Mouse (Mus musculus) E14TG2a.4 (cell line): ENCODE measurements at regions not wholly inside any gene's neighbourhood (a gene's known extent, or its start where the extent isn't known, plus 50 kb on each side); places are given as distances from the start of the nearest gene placed in this dataset.

Source experiments
- CTCF ChIP-seq: conservative IDR thresholded peaks from 2 replicates; pipeline ENCODE4 v1.5.1; 2014; ENCODE audit warnings: low read length
- NANOG ChIP-seq: IDR thresholded peaks from 2 replicates; pipeline ENCODE4 v1.6.1; 2014; ENCODE audit warnings: borderline replicate concordance, low read length, mixed read lengths
- POU5F1 ChIP-seq: IDR thresholded peaks from 2 replicates; pipeline ENCODE4 v1.6.1; 2014; ENCODE audit warnings: low read length, borderline replicate concordance

DNA sequence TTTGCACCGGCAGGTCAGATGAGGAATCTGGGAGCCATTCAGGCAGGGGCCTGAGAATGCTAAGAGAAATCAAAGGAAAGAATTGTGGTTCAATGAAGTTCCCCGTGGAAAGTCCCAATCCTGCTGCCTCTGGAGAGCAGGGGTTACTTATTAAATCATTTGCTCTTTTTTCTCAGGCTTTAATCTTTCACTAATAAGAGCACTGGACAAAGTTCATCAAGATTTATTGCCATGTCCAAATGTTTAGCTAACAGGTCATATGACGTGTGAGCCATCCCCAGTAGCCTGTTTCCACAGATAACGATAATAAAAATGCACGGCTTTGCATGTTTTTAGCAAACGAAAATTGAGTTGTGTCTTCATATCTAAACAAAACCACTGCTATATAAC is 62.6 kb upstream of the Prkg2 start:
- TF ChIP-seq NANOG = no peak
- TF ChIP-seq CTCF = no peak
- no peak for TF ChIP-seq POU5F1
